Mouse (Mus musculus) right cerebral cortex, adult 2 months (tissue): Measurements from ENCODE around the gene Abca4.

Experiments used
- DNase-seq, 2 experiments: peaks; one replicate each; pipeline ENCODE4 v3.0.0; 2021 to 2022; ENCODE audit warnings: low spot score in 2 of 2

The Abca4 gene

GRCm38 (mm10) chr3:122043799-122044547, at the start of gene Abca4:
TSS of gene Abca4 (plus strand) at chr3:122044443.
- no peak for DNase-seq

GRCm38 (mm10) chr3:121995125-121995524, 49.1 kb upstream of the Abca4 start:
- no peak for DNase-seq

DNA sequence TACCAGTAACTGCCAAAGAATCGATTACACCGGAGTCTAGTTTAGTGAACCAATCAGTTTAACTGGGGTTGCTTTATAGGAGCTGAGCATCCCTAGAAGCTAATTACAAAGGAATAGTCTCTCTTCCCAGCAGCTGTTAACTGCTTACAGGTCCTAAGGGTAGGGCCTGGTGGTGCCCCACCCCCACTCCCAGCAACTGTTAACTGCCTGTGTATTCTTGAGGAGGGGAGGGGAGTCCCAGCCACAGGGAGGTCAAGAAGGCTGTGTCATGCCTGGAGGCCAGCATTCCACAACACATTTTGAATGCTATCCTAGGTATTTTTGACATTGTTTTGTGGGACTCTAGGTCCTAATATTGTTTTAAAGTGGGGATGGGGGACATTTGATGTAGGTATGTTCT, 44.3 kb upstream of the Abca4 start:
- DNase-seq: no peak

GRCm38 (mm10) chr3:122001568-122001967, 42.7 kb upstream of the Abca4 start:
- no peak for DNase-seq

- DNase-seq: no peak
These were observed 34.4 kb upstream of the Abca4 start for GRCm38 (mm10) chr3:122009818-122010217.

- DNase-seq: no peak
These were observed 34.0 kb upstream of the Abca4 start for GRCm38 (mm10) chr3:122010292-122010691.

DNA sequence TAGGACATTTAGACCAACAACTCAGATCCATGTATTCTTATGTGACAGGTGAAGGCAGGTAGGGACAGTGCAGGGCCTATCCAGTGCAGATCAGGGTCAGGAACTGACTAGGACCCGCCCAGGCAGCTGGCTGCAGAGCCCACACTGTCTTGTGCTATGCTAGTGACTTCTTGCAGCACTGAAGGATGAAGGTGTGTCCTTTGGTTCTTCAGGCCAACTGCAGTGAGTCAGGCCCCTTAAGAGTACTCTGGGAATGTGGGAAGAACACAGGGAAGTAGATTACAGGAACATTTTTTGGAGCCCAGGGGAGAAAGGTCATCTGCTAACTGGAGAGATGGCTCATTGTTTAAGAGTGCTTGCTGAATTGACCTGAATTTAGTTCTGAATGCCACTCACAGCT, 31.8 kb upstream of the Abca4 start:
- no peak for DNase-seq

DNA sequence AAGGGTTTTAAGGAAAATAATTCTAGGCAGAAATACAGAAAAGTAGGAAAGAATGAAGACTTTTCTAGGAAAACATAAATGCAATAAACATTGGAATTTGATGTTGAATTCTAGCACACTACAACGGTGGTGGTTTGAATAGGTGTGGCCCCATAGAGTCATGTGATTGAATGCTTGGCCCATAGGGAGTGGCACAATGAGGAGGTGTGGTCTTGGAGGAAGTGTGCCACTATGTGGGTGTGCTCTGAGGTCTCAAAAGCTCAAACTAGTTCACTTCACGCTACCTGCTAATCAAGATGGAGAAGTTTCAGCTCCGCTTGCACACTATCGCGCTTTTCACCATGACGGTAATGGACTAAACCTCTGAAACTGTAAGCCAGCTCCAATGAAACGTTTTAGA, 25.8 kb upstream of the Abca4 start:
- no peak for DNase-seq

DNA sequence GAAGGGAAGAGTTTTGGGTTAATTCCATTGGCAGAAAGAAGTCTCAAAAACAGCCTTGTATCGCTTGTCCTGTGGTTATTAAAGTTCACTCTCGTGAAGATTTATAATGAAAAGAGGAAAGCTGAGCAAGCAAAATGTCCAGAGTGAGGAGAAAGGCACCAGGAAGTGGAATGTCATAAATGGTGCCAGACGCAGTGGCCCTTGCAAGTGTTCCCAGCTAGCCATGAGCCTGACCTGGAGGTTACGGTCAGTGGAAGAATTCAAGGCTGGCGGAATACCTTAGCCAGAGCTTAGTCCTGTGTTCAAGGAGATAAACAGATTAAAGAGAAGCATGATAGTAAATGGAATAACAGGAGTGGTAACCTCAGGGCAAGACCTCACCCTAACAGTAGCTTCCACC, 25.1 kb upstream of the Abca4 start:
- DNase-seq: no peak

GRCm38 (mm10) chr3:122021029-122021652, 23.1 kb upstream of the Abca4 start:
- no peak for DNase-seq

DNA sequence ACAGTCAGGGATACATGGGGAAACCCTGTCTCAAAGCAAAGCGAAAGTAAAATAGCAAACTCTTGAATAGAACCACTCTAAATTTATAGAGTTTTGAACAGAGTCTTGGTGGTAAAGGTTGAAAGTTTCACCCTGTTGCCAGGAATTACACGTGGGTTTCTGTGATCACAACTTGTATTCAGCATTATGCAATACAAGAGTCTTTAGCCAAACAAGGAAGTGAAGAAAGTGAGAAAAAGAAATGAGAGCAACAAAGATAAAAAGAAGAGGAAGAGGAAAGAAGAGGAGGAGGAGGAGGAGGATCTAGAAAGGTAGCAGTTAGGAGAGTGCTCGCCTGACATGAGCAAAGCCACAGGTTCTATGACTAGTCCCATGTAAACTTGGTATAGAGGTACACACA, 21.9 kb upstream of the Abca4 start:
- DNase-seq: no peak

DNA sequence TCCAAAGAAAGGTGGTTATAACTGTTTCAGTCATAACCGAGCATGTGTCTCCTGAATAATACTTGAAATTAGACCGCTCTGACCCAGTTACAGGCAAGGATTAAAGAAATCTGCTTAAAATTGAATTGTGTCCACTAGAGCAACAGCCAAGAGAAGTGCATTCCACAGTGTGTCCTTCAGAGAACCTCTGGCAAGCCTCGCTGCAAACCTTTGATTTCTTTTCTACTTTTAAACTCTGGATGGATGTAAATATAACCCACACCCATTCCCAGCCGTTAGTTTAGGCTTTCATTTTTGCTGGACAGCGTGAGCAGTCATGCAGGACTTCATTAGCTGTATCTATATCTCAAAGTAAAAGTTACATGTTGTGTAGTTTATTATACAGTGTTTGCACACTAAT, 17.6 kb upstream of the Abca4 start:
- no peak for DNase-seq

DNA sequence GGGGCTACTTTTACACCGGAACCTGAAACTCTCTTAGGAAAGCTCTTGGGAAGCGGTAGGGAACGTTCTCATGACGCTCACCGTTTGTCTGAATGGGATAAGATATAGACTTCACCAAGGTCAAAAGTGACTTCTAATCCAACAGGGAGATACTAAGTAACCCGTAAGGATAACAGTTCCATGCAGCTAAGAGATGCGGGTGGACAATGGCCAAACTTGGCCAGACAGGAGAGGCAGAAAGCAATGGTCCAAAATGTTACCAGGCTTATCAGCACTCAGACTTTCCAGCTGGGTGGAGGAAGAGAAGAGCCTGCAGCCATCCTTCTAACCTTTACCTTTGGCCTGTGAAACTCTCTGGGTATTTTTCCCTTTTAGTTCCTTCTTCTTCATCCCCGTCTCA, 16.5 kb upstream of the Abca4 start:
- no peak for DNase-seq

DNA sequence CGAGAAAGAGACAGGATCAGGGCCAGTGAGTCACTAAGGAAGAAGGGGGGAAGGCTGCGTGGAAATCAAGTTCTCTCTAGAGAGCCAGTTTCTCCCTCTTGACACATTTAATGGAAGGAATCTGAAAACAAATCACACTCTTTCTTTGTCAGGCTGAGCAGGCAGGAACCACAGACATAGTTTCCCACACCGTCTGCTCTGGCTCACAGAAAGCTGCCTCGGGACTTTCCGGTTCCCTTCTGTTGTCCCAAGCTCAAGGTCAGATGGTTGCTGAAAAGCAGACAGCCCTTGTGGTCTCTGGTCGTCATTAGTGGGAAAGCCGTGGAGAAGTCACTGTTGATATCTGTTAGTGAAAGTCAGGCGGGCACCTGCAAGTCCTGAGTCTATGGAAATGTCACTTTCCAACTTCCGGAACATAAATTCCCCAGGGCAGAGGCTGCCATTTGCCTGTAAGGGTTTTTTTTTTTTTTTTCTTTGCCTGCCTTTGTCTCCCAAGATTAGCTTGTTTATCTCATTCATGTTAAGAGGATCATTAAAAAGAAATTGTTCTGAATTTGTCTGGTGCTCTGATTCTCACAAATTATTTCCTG, 10.9 kb upstream of the Abca4 start:
- DNase-seq: no peak

DNA sequence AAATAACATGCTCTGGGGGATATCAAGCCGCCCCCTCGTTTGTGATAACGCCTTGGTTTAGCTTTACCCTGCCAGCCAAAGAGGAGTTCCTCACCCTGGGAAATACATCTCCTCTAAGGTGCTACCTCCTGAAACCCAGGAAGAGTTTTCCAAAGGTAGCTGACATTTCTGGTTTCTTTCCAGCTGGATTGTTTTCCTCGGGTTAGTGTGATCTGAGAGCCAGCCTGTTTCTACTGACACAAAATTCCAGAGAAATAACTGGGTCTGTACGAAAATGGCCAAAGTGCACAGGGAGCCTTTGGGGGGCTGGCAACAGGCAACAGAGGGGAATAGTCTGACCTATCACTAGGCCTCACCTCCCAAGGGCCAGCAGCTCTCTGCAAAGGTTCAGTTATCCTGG, 10.0 kb upstream of the Abca4 start:
- no peak for DNase-seq

DNA sequence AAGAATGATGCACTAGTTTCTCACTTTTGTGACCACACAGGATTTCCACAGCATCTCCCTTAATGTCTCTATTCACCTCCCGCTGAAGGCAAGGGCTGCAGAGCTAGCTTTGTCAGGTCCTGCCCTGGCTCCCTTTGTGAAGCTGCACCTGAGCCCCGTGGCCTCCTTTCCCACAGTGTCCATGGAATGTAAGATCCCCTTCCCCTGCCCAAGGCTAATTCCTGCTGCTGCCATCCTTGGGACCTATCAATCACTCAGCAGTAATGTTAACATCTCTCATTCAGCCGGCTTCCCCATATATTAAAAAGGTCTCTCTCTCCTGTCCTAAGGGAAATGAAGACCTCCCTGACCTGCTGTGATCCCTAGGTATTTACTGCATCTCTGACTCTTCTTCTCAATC, 9.2 kb upstream of the Abca4 start:
- DNase-seq: no peak

GRCm38 (mm10) chr3:122040522-122040921, 3.7 kb upstream of the Abca4 start:
- no peak for DNase-seq

DNA sequence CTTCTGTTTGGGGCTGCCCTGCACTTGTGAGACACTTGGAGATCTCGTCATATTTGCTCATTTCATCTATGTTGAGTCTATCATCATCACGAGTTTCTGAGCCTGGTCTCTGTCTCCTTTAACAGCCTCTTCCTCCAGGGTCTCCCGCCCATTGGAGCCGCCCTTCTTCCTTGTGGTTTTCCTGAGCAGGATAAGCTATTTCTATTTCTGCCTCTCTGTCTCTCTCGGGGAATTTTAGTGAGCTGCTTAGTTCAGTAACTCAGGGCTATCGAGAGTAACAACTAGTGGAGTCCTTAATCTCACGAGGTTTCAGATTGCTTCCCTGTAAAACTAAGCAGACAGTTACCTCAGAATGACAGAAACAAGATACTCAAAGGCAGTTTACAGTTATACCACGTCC, 1.1 kb upstream of the Abca4 start:
- no peak for DNase-seq

DNA sequence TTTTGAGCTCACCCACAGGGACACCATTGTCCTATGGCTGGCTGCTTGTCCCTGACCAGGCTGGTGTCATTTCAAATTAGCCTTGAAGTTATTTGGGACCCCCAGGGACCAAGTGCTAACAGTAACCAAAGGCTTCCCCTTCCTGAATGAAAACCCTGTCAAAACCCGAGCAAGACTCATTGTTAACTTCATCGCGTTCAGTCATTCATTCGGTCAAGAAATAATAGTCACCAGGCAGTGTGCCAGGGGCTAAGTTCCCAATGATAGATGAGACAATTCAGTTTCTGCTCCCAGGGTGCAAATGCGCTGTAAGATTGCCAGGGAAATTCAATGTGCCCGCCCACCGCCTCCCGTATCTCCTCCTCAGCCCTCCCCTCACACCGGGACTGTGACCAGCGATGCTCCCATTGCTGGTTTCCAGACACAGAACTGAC, 2.0 kb downstream of the Abca4 start:
- no peak for DNase-seq

DNA sequence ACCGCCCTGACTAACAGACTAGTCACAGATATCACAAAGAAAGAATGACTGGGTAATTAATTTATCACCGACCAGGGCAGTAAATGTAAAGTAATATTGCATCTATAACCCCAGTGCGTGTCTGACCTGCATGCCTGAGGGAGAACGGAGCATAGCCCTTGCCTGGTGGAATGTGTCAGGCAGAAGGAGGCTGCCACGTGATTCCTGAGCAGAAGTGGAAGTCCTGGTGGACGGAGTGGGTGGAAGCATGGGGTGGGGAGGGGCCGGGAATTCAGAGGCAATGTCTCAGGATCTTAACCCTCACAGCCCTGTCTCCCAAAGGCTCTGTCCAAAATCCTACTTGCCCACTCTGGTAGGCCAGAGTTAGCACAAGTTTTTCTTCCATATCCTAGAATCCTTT, 3.2 kb downstream of the Abca4 start:
- no peak for DNase-seq

- DNase-seq: peak; percentile 59 to 66
These were observed 3.9 kb downstream of the Abca4 start for GRCm38 (mm10) chr3:122047921-122048861.

DNA sequence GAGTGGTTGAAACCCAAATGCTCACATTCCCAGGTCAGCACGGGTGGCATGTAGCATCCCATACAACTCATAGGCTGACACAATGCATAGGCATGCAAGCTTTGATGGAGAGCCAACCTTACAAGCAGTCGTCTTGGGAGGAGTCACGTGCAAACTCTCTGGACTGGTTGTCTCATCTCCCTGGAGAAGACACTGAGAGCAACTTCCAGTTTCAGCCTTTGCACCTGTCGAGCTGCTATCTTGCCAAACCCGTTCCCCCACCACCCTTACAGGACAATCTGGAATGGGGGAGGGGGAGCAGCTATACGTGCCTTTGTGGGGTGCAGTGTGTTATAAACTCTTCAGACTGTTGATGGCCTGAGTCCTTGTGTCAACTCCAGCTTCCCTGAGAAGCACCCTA, 4.9 kb downstream of the Abca4 start:
- no peak for DNase-seq
